ENCODE assay signal across 24 mouse cellular contexts in the genomic region with DNA sequence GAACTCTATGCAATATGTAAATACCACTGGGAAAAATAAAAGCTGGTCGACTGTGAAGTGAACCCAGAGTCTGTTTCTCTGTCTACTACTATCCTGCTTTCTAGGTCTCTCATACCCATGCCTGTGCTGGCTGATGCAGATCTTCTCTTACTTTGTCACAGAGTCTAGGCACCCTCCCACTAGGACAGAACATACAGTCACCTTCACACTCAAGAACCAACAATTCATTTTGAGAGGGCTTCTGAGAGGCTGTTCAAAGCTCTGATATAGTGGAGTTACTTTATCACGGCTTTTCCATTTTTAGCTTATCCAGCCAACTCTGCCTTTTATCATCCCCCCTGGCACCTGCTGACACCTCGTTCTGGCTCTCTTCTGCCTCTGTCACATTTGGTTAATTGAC.
"Had no signal": no experiment of that assay in that cellular context is flagged by ENCODE, and none has a peak within 500 bp of the region (broad histone marks: within the 10 kb centered on the region; RNA-seq: fewer than 3 reads in every experiment).

No protein-coding gene starts in this region.

- H3K4me2 ChIP-seq: heart, embryonic 12.5 days; hindbrain, embryonic 13.5 days; hindbrain, embryonic 15.5 days; kidney, embryonic 15.5 days; limb, embryonic 13.5 days; limb, embryonic 15.5 days; liver, embryonic 12.5 days had no signal

- H3K9ac ChIP-seq: forebrain, postnatal 0 days; heart, embryonic 12.5 days; hindbrain, embryonic 13.5 days; hindbrain, embryonic 15.5 days; kidney, embryonic 15.5 days; limb, embryonic 13.5 days; limb, embryonic 15.5 days; liver, embryonic 12.5 days; liver, embryonic 14.5 days had no signal

- H3K9me3 ChIP-seq: heart, embryonic 12.5 days; hindbrain, embryonic 13.5 days; hindbrain, embryonic 15.5 days; kidney, embryonic 15.5 days; limb, embryonic 13.5 days; limb, embryonic 15.5 days; liver, embryonic 12.5 days had no signal

- DNase-seq: forebrain, postnatal 0 days; gastrocnemius, postnatal 14 days; gastrocnemius, postnatal 36 days; heart, adult 18-20 months; heart, postnatal 14 days; kidney, adult 11 months; kidney, adult 2 months; kidney, adult 9 months; kidney, postnatal 14 days; kidney, postnatal 36 days; layer of hippocampus, adult 9-11 months; layer of hippocampus, postnatal 36 days; left cerebral cortex, postnatal 4 days had no signal

- H3K4me3 ChIP-seq: heart, embryonic 12.5 days; hindbrain, embryonic 13.5 days; hindbrain, embryonic 15.5 days; kidney, embryonic 15.5 days; limb, embryonic 13.5 days; limb, embryonic 15.5 days; liver, embryonic 12.5 days had no signal

- H3K27me3 ChIP-seq: heart, embryonic 12.5 days; hindbrain, embryonic 13.5 days; hindbrain, embryonic 15.5 days; kidney, embryonic 15.5 days; limb, embryonic 13.5 days; limb, embryonic 15.5 days; liver, embryonic 12.5 days had no signal

- H3K27ac ChIP-seq: hindbrain, embryonic 13.5 days; hindbrain, embryonic 15.5 days; hindbrain, postnatal 0 days; kidney, embryonic 15.5 days; kidney, postnatal 0 days; limb, embryonic 13.5 days; limb, embryonic 15.5 days; liver, embryonic 12.5 days; liver, embryonic 14.5 days had no signal

- H3K36me3 ChIP-seq: heart, embryonic 12.5 days; hindbrain, embryonic 13.5 days; hindbrain, embryonic 15.5 days; kidney, embryonic 15.5 days; limb, embryonic 13.5 days; limb, embryonic 15.5 days; liver, embryonic 12.5 days had no signal

- ATAC-seq: forebrain, postnatal 0 days; hindbrain, postnatal 0 days; intestine, embryonic 16.5 days; liver, embryonic 12.5 days had no signal

- H3K4me1 ChIP-seq: heart, embryonic 12.5 days; hindbrain, embryonic 13.5 days; hindbrain, embryonic 15.5 days; kidney, embryonic 15.5 days; limb, embryonic 13.5 days; limb, embryonic 15.5 days; liver, embryonic 12.5 days had no signal
